Mouse (Mus musculus) ES-E14 (cell line): ENCODE results near the gene Sf3b2. TPM values are rescaled to one million over a fixed set of nuclear protein-coding genes. Genes with fewer than 3 reads are reported as not detected.

Experiments
- DNase-seq: peaks from one replicate; pipeline ENCODE4 v3.0.0-alpha.2; 2013; ENCODE audit warnings: low read depth, low spot score
- H3K27ac ChIP-seq: 2 replicates; pipeline ENCODE4 v1.5.1; 2012; ENCODE audit warnings: low read depth, mild to moderate bottlenecking, low read length, moderate library complexity, mixed read lengths; ENCODE audit not compliant: poor library complexity, insufficient read depth, severe bottlenecking
- H3K36me3 ChIP-seq: 2 replicates; pipeline ENCODE4 v1.6.1; 2012; ENCODE audit warnings: mild to moderate bottlenecking, low read length, moderate library complexity, mixed read lengths; ENCODE audit not compliant: control insufficient read depth, poor library complexity, insufficient read depth, severe bottlenecking
- H3K4me1 ChIP-seq, 2 experiments: fragments of 150-350 bp in 1 of 2; sonication (generic) in 1 of 2; 2 replicates each; pipeline ENCODE4 v1.6.1; 2012; ENCODE audit warnings: low read length in 2 of 2, mild to moderate bottlenecking in 1 of 2, mixed read lengths in 1 of 2; ENCODE audit not compliant: control insufficient read depth in 2 of 2, insufficient read depth in 2 of 2, poor library complexity in 1 of 2
- H3K4me3 ChIP-seq, 2 experiments: fragments of 150-350 bp in 1 of 2; sonication (generic) in 1 of 2; 2 replicates each; pipeline ENCODE4 v1.5.1; 2012; ENCODE audit warnings: low read length in 2 of 2, low read depth in 1 of 2, mild to moderate bottlenecking in 1 of 2, mixed read lengths in 1 of 2; ENCODE audit not compliant: insufficient read depth in 1 of 2, poor library complexity in 1 of 2, severe bottlenecking in 1 of 2
- H3K9ac ChIP-seq: 2 replicates; pipeline ENCODE4 v1.6.1; 2012; ENCODE audit warnings: low read depth, mild to moderate bottlenecking, low read length, mixed read lengths; ENCODE audit not compliant: poor library complexity, insufficient read depth, severe bottlenecking
- H3K9me3 ChIP-seq: fragments of 150-350 bp; sonication (generic); 2 replicates; pipeline ENCODE4 v1.6.1; 2012; ENCODE audit warnings: low read depth, mild to moderate bottlenecking, low read length; ENCODE audit not compliant: control insufficient read depth, insufficient read depth
- CHD2 ChIP-seq: IDR thresholded peaks from 2 replicates; pipeline ENCODE4 v1.6.1; 2014; ENCODE audit warnings: mild to moderate bottlenecking, low read depth, low read length, inconsistent platforms
- HCFC1 ChIP-seq: IDR thresholded peaks from 2 replicates; pipeline ENCODE4 v1.6.1; 2012; ENCODE audit warnings: low read length, inconsistent platforms, borderline replicate concordance; ENCODE audit not compliant: insufficient read depth
- MAFK ChIP-seq: IDR thresholded peaks from 2 replicates; pipeline ENCODE4 v1.6.1; 2014; ENCODE audit warnings: mild to moderate bottlenecking, low read depth, low read length, inconsistent platforms; ENCODE audit not compliant: insufficient read depth
- ZC3H11A ChIP-seq: IDR thresholded peaks from 2 replicates; pipeline ENCODE4 v1.6.1; 2012; ENCODE audit warnings: low read depth, mild to moderate bottlenecking, inconsistent platforms, low read length, borderline replicate concordance
- ZNF384 ChIP-seq: IDR thresholded peaks from 2 replicates; pipeline ENCODE4 v1.6.1; 2012; ENCODE audit warnings: low read depth, low read length, inconsistent platforms
- in situ Hi-C, 2 experiments: fragments of 600-800 bp; cut with MboI; formaldehyde crosslinking; loops; one replicate each; pipeline ENCODE4 v1.15.1; 2025; ENCODE audit warnings: low sequenced_read_pairs in 2 of 2, inconsistent platforms in 1 of 2; ENCODE audit not compliant: unreplicated experiment in 2 of 2
- total RNA-seq: library from RNA; depleted of rRNA; stranded (reverse); fragments of 300-350 nt; gene quantifications from 2 replicates; pipeline ENCODE4 v1.2.3, GENCODE M21; 2012; rRNA removed

The Sf3b2 gene
- total RNA-seq, 1 experiment = 175 TPM

- TF ChIP-seq ZC3H11A (no peak), ZNF384 (0 out of 2 replicates have a peak, but pooled peaks have one; percentile 23)
- no peak for DNase-seq
- H3K4me1 ChIP-seq = 0 out of 4 replicates have a peak, but pooled peaks cover 0 to 2% of the 10 kb centered on the region in 2 experiments
- H3K9ac ChIP-seq = no peak overlapping the region
- no peaks in the 10 kb centered on the region for H3K9me3 ChIP-seq
- H3K27ac ChIP-seq = no peak overlapping the region
- H3K4me3 ChIP-seq = no peak overlapping the region
- in situ Hi-C loops = no loop called here
- H3K36me3 ChIP-seq = no peaks in the 10 kb centered on the region
These were observed 62.6 kb downstream of the Sf3b2 start for GRCm38 (mm10) chr19:5232696-5233095.

GRCm38 (mm10) chr19:5230110-5230509 is 65.1 kb downstream of the Sf3b2 start:
- no peak for DNase-seq
- H3K9ac ChIP-seq = no peak overlapping the region
- H3K4me1 ChIP-seq = peaks cover 4 to 6% of the 10 kb centered on the region in 2 experiments
- TF ChIP-seq ZNF384 (no peak), HCFC1 (no peak), ZC3H11A (no peak), MAFK (no peak), CHD2 (no peak)
- in situ Hi-C loops = no loop called here
- no peaks in the 10 kb centered on the region for H3K9me3 ChIP-seq
- H3K4me3 ChIP-seq = no peak overlapping the region
- H3K36me3 ChIP-seq = no peaks in the 10 kb centered on the region
- no peak overlapping the region for H3K27ac ChIP-seq

- no peak overlapping the region for H3K9ac ChIP-seq
- in situ Hi-C loops = no loop called here
These were observed 70.6 kb downstream of the Sf3b2 start for GRCm38 (mm10) chr19:5224624-5225023.

GRCm38 (mm10) chr19:5224077-5224476 is 71.2 kb downstream of the Sf3b2 start:
- Histone ChIP-seq H3K4me3 (no peak overlapping the region), H3K36me3 (no peaks in the 10 kb centered on the region), H3K9me3 (no peaks in the 10 kb centered on the region), H3K9ac (no peak overlapping the region), H3K4me1 (peaks cover 8 to 16% of the 10 kb centered on the region in 2 experiments), H3K27ac (no peak overlapping the region)
- in situ Hi-C loops = no loop called here
- no peak for DNase-seq
- TF ChIP-seq MAFK = no peak
- no peak for TF ChIP-seq ZNF384
- TF ChIP-seq HCFC1 = no peak
- no peak for TF ChIP-seq ZC3H11A
- no peak for TF ChIP-seq CHD2

More at GRCm38 (mm10) chr19:5224624-5225023, 70.6 kb downstream of the Sf3b2 start:
- TF ChIP-seq ZC3H11A = no peak
- no peak for TF ChIP-seq CHD2
- no peak for TF ChIP-seq ZNF384
- no peak for TF ChIP-seq MAFK
- TF ChIP-seq HCFC1 = no peak
- H3K4me3 ChIP-seq = no peak overlapping the region
- peaks cover 8 to 16% of the 10 kb centered on the region in 2 experiments for H3K4me1 ChIP-seq
- no peaks in the 10 kb centered on the region for H3K36me3 ChIP-seq
- peak; percentile 77 for DNase-seq
- peak overlapping the region; percentile 40; the same call in 1 of the 2 replicates for H3K27ac ChIP-seq
- no peaks in the 10 kb centered on the region for H3K9me3 ChIP-seq

Other genes with a start within 250 kb of the Sf3b2 start
- 9.0 and 16.5 TPM in 2 replicates for gene Rin1, start 245.0 kb downstream of the Sf3b2 start, total RNA-seq
- gene Cd248, start 227.4 kb downstream of the Sf3b2 start, total RNA-seq = 4.5 and 9.0 TPM in 2 replicates
- gene Tmem151a, start 209.9 kb downstream of the Sf3b2 start, total RNA-seq = 0.89 and 2.3 TPM in 2 replicates
- 84.4 and 110 TPM in 2 replicates for gene Yif1a, start 206.9 kb downstream of the Sf3b2 start, total RNA-seq
- gene Cnih2, start 196.9 kb downstream of the Sf3b2 start, total RNA-seq = 2.5 and 3.7 TPM in 2 replicates
- 78.5 and 96.9 TPM in 2 replicates for gene Rab1b, start 188.4 kb downstream of the Sf3b2 start, total RNA-seq
- gene Klc2, start 176.9 kb downstream of the Sf3b2 start, total RNA-seq = 14.7 and 22.9 TPM in 2 replicates
- gene Pacs1, start 22.3 kb downstream of the Sf3b2 start, total RNA-seq = 5.4 and 7.2 TPM in 2 replicates
- gene Gal3st3, start 2.9 kb upstream of the Sf3b2 start, total RNA-seq = 2.1 and 3.2 TPM in 2 replicates
- not detected in 2 replicates for gene Catsper1, start 40.3 kb upstream of the Sf3b2 start, total RNA-seq
- gene Cst6, start 54.1 kb upstream of the Sf3b2 start, total RNA-seq = 1.1 and 2.1 TPM in 2 replicates
- gene Eif1ad, start 71.3 kb upstream of the Sf3b2 start, total RNA-seq = 101 and 127 TPM in 2 replicates
- gene Banf1, start 71.7 kb upstream of the Sf3b2 start, total RNA-seq = 213 and 281 TPM in 2 replicates
- 111 and 118 TPM in 2 replicates for gene Sart1, start 93.2 kb upstream of the Sf3b2 start, total RNA-seq
- gene Tsga10ip, start 107.1 kb upstream of the Sf3b2 start, total RNA-seq = 1.5 and 2.7 TPM in 2 replicates
- gene Drap1, start 129.5 kb upstream of the Sf3b2 start, total RNA-seq = 121 and 124 TPM in 2 replicates
- gene AI837181, start 129.7 kb upstream of the Sf3b2 start, total RNA-seq = 13.8 and 13.9 TPM in 2 replicates
- 1.0 and 3.0 TPM in 2 replicates for gene Fosl1, start 152.1 kb upstream of the Sf3b2 start, total RNA-seq
- 4.9 and 5.4 TPM in 2 replicates for gene Ccdc85b, start 162.4 kb upstream of the Sf3b2 start, total RNA-seq
- 52.4 and 62.0 TPM in 2 replicates for gene Fibp, start 165.2 kb upstream of the Sf3b2 start, total RNA-seq
- 4.5 and 11.7 TPM in 2 replicates for gene Ctsw, start 173.1 kb upstream of the Sf3b2 start, total RNA-seq
- gene Efemp2, start 178.5 kb upstream of the Sf3b2 start, total RNA-seq = 18.0 and 23.9 TPM in 2 replicates
- 31.3 and 36.4 TPM in 2 replicates for gene Mus81, start 192.9 kb upstream of the Sf3b2 start, total RNA-seq
- 775 and 955 TPM in 2 replicates for gene Cfl1, start 195.0 kb upstream of the Sf3b2 start, total RNA-seq
- gene 1700020D05Rik, start 208.3 kb upstream of the Sf3b2 start, total RNA-seq = 1.7 and 1.8 TPM in 2 replicates
- gene Snx32, start 215.1 kb upstream of the Sf3b2 start, total RNA-seq = 3.3 and 5.0 TPM in 2 replicates